Mouse (Mus musculus) heart, postnatal 0 days (tissue): ENCODE results near the gene Kremen2.

ENCODE experiments used
- CTCF ChIP-seq: IDR thresholded peaks from 2 replicates; pipeline ENCODE4 v1.5.1; 2016; ENCODE audit warnings: antibody characterized with exemption, control low read depth, low read depth
- EP300 ChIP-seq: IDR thresholded peaks from 2 replicates; pipeline ENCODE4 v1.6.1; 2016; ENCODE audit warnings: antibody characterized with exemption, low read depth

GRCm38 (mm10) chr17:23748631-23749391 is 3.2 kb upstream of the Kremen2 start:
- TF ChIP-seq CTCF (peak; percentile 81), EP300 (no peak)
